Mouse (Mus musculus) forebrain, embryonic 14.5 days (tissue): ENCODE measurements at regions not wholly inside any gene's neighbourhood (a gene's known extent, or its start where the extent isn't known, plus 50 kb on each side); places are given as distances from the start of the nearest gene placed in this dataset.
A peak's percentile ranks its signal among the peaks of the same experiment; 100 is the strongest.

Experiments
- ATAC-seq: fragments of 200-750 bp; cut with Nextera tagmentation; 2 replicates; pipeline ENCODE4 v1.8.0; 2017; ENCODE audit warnings: mild to moderate bottlenecking, moderate library complexity
- DNase-seq: peaks from one replicate; pipeline ENCODE4 v3.0.0-alpha.2; 2015; ENCODE audit warnings: low spot score
- H3K27ac ChIP-seq: fragments of 300-500 bp; sonication (generic); 2 replicates; pipeline ENCODE4 v1.5.1; 2014; ENCODE audit warnings: low read depth, mild to moderate bottlenecking, control low read depth, low read length, moderate library complexity
- H3K27me3 ChIP-seq: fragments of 300-500 bp; sonication (generic); replicated peaks from 2 replicates; pipeline ENCODE4 v1.6.1; 2014; ENCODE audit warnings: low read length, control low read depth, mixed read lengths; ENCODE audit not compliant: control insufficient read depth, insufficient read depth
- H3K36me3 ChIP-seq: fragments of 300-500 bp; sonication (generic); 2 replicates; pipeline ENCODE4 v1.6.1; 2014; ENCODE audit warnings: low read length, control low read depth; ENCODE audit not compliant: control insufficient read depth, insufficient read depth
- H3K4me1 ChIP-seq: fragments of 300-500 bp; sonication (generic); 2 replicates; pipeline ENCODE4 v1.6.1; 2014; ENCODE audit warnings: antibody characterized with exemption, low read length, control low read depth; ENCODE audit not compliant: control insufficient read depth, insufficient read depth
- H3K4me2 ChIP-seq: fragments of 300-500 bp; sonication (generic); 2 replicates; pipeline ENCODE4 v1.6.1; 2014; ENCODE audit warnings: mild to moderate bottlenecking, control low read depth, low read length
- H3K4me3 ChIP-seq: fragments of 300-500 bp; sonication (generic); 2 replicates; pipeline ENCODE4 v1.5.1; 2014; ENCODE audit warnings: low read depth, low read length, control low read depth
- H3K9ac ChIP-seq: fragments of 300-500 bp; sonication (generic); 2 replicates; pipeline ENCODE4 v1.6.1; 2014; ENCODE audit warnings: mild to moderate bottlenecking, low read length, control low read depth, moderate library complexity
- H3K9me3 ChIP-seq: fragments of 300-500 bp; sonication (generic); replicated peaks from 2 replicates; pipeline ENCODE4 v1.6.1; 2016; ENCODE audit warnings: low read length, control low read depth, mixed read lengths; ENCODE audit not compliant: control insufficient read depth
- WGBS: fragments of 180-500 bp; shearing (Covaris S2); extraction: QIAGEN DNeasy Blood & Tissue Kit; methylation state at CpG from one replicate; pipeline ENCODE4 v1.1.7; 2014; 5-methylcytosine and 5-hydroxymethylcytosine counted together

- WGBS, result 10% methylated on average over 3 of the region's 3 CpGs
- peak; percentile 71 for ATAC-seq
Measured at GRCm38 (mm10) chr5:133675636-133676035, 423.9 kb upstream of the Castor2 start.

GRCm38 (mm10) chr5:133666473-133666872, 433.0 kb upstream of the Castor2 start:
- DNase-seq, result peak; percentile 44
- Histone ChIP-seq H3K4me1 (no peaks in the 10 kb centered on the region), H3K27me3 (no peaks in the 10 kb centered on the region), H3K27ac (no peak overlapping the region), H3K9ac (no peak overlapping the region), H3K4me2 (no peak overlapping the region), H3K9me3 (no peaks in the 10 kb centered on the region), H3K4me3 (no peak overlapping the region), H3K36me3 (no peaks in the 10 kb centered on the region)
- 37% methylated on average over 6 of the region's 6 CpGs for WGBS
- no peak for ATAC-seq

More at GRCm38 (mm10) chr5:133675636-133676035, 423.9 kb upstream of the Castor2 start:
- peaks cover 24% of the 10 kb centered on the region for H3K4me1 ChIP-seq
- no peak overlapping the region for H3K4me2 ChIP-seq
- H3K9ac ChIP-seq, result no peak overlapping the region
- H3K27me3 ChIP-seq, result no peaks in the 10 kb centered on the region
- H3K9me3 ChIP-seq, result no peaks in the 10 kb centered on the region
- H3K36me3 ChIP-seq, result no peaks in the 10 kb centered on the region
- peak overlapping the region; percentile 86 for H3K27ac ChIP-seq
- no peak overlapping the region for H3K4me3 ChIP-seq
- DNase-seq, result peak; percentile 80

GRCm38 (mm10) chr5:133662474-133663256, 436.8 kb upstream of the Castor2 start:
- no peaks in the 10 kb centered on the region for H3K27me3 ChIP-seq
- no peak overlapping the region for H3K4me2 ChIP-seq
- H3K4me1 ChIP-seq, result no peaks in the 10 kb centered on the region
- no peak overlapping the region for H3K27ac ChIP-seq
- no peaks in the 10 kb centered on the region for H3K36me3 ChIP-seq
- H3K9me3 ChIP-seq, result no peaks in the 10 kb centered on the region
- DNase-seq (peak; percentile 80), ATAC-seq (peak; percentile 90)
- no peak overlapping the region for H3K9ac ChIP-seq
- no peak overlapping the region for H3K4me3 ChIP-seq
- 76% methylated on average over 7 of the region's 7 CpGs for WGBS

- Histone ChIP-seq H3K9me3 (no peaks in the 10 kb centered on the region), H3K36me3 (no peaks in the 10 kb centered on the region), H3K4me1 (no peaks in the 10 kb centered on the region), H3K27ac (no peak overlapping the region), H3K27me3 (no peaks in the 10 kb centered on the region), H3K4me3 (no peak overlapping the region), H3K9ac (no peak overlapping the region), H3K4me2 (no peak overlapping the region)
- WGBS, result 93% methylated on average over 11 of the region's 11 CpGs
- no peak for ATAC-seq
- no peak for DNase-seq
Measured at GRCm38 (mm10) chr5:133660351-133660750, 439.2 kb upstream of the Castor2 start.

GRCm38 (mm10) chr5:133656837-133657236, 442.7 kb upstream of the Castor2 start:
- Histone ChIP-seq H3K27ac (no peak overlapping the region), H3K4me2 (no peak overlapping the region), H3K4me1 (no peaks in the 10 kb centered on the region), H3K9me3 (no peaks in the 10 kb centered on the region), H3K9ac (no peak overlapping the region), H3K4me3 (no peak overlapping the region), H3K27me3 (no peaks in the 10 kb centered on the region), H3K36me3 (no peaks in the 10 kb centered on the region)
- DNase-seq, result no peak
- ATAC-seq, result no peak
- 97% methylated on average over 8 of the region's 8 CpGs for WGBS

GRCm38 (mm10) chr5:133653431-133653830, 446.1 kb upstream of the Castor2 start:
- ATAC-seq, result no peak
- no peaks in the 10 kb centered on the region for H3K36me3 ChIP-seq
- H3K4me1 ChIP-seq, result no peaks in the 10 kb centered on the region
- no peak overlapping the region for H3K4me3 ChIP-seq
- H3K9ac ChIP-seq, result no peak overlapping the region
- no peak overlapping the region for H3K4me2 ChIP-seq
- WGBS, result 88% methylated on average over 1 of the region's 1 CpGs
- DNase-seq, result no peak
- no peaks in the 10 kb centered on the region; the same call in 1 of the 2 replicates for H3K9me3 ChIP-seq
- no peaks in the 10 kb centered on the region for H3K27me3 ChIP-seq
- H3K27ac ChIP-seq, result no peak overlapping the region

- no peaks in the 10 kb centered on the region; the same call in 1 of the 2 replicates for H3K9me3 ChIP-seq
- peaks cover 2% of the 10 kb centered on the region; the same call in 1 of the 2 replicates for H3K4me1 ChIP-seq
- H3K9ac ChIP-seq, result no peak overlapping the region
- WGBS, result 42% methylated on average over 3 of the region's 3 CpGs
- ATAC-seq, result no peak
- no peaks in the 10 kb centered on the region for H3K27me3 ChIP-seq
- DNase-seq, result peak; percentile 75
- H3K4me2 ChIP-seq, result no peak overlapping the region
- H3K4me3 ChIP-seq, result no peak overlapping the region
- no peak overlapping the region for H3K27ac ChIP-seq
- H3K36me3 ChIP-seq, result no peaks in the 10 kb centered on the region
Measured at GRCm38 (mm10) chr5:133650246-133650645, 449.3 kb upstream of the Castor2 start.

- no peak for ATAC-seq
- H3K9me3 ChIP-seq, result no peaks in the 10 kb centered on the region; the same call in 1 of the 2 replicates
- WGBS, result 38% methylated on average over 3 of the region's 3 CpGs
Measured at GRCm38 (mm10) chr5:133645696-133646195, 453.8 kb upstream of the Castor2 start.

GRCm38 (mm10) chr5:133643326-133643725, 456.2 kb upstream of the Castor2 start:
- Histone ChIP-seq H3K27ac (no peak overlapping the region), H3K4me3 (no peak overlapping the region), H3K9me3 (no peaks in the 10 kb centered on the region), H3K9ac (no peak overlapping the region), H3K36me3 (no peaks in the 10 kb centered on the region), H3K4me1 (peaks cover 2% of the 10 kb centered on the region; the same call in 1 of the 2 replicates), H3K4me2 (no peak overlapping the region), H3K27me3 (no peaks in the 10 kb centered on the region)
- no peak for ATAC-seq
- WGBS, result 56% methylated on average over 2 of the region's 2 CpGs
- DNase-seq, result no peak

More at GRCm38 (mm10) chr5:133645696-133646195, 453.8 kb upstream of the Castor2 start:
- H3K36me3 ChIP-seq, result no peaks in the 10 kb centered on the region
- no peak overlapping the region for H3K27ac ChIP-seq
- peak; percentile 71 for DNase-seq
- no peak overlapping the region for H3K4me2 ChIP-seq
- no peaks in the 10 kb centered on the region for H3K27me3 ChIP-seq
- H3K4me3 ChIP-seq, result no peak overlapping the region
- H3K9ac ChIP-seq, result no peak overlapping the region
- peaks cover 2% of the 10 kb centered on the region; the same call in 1 of the 2 replicates for H3K4me1 ChIP-seq
